Mouse (Mus musculus) testis, adult 2 months (tissue): ENCODE measurements at regions not wholly inside any gene's neighbourhood (a gene's known extent, or its start where the extent isn't known, plus 50 kb on each side); places are given as distances from the start of the nearest gene placed in this dataset.

Source experiments
- CTCF ChIP-seq: fragments of 200-500 bp; IDR thresholded peaks from 2 replicates; pipeline ENCODE4 v1.5.1; 2012; ENCODE audit warnings: low read depth, mild to moderate bottlenecking, inconsistent platforms, low read length, moderate library complexity; ENCODE audit not compliant: control insufficient read depth, insufficient read depth, insufficient replicate concordance
- POLR2A ChIP-seq: fragments of 200-500 bp; IDR thresholded peaks from 2 replicates; pipeline ENCODE4 v1.6.1; 2012; ENCODE audit warnings: low read depth, mild to moderate bottlenecking, inconsistent platforms, low read length, moderate library complexity; ENCODE audit not compliant: control insufficient read depth

DNA sequence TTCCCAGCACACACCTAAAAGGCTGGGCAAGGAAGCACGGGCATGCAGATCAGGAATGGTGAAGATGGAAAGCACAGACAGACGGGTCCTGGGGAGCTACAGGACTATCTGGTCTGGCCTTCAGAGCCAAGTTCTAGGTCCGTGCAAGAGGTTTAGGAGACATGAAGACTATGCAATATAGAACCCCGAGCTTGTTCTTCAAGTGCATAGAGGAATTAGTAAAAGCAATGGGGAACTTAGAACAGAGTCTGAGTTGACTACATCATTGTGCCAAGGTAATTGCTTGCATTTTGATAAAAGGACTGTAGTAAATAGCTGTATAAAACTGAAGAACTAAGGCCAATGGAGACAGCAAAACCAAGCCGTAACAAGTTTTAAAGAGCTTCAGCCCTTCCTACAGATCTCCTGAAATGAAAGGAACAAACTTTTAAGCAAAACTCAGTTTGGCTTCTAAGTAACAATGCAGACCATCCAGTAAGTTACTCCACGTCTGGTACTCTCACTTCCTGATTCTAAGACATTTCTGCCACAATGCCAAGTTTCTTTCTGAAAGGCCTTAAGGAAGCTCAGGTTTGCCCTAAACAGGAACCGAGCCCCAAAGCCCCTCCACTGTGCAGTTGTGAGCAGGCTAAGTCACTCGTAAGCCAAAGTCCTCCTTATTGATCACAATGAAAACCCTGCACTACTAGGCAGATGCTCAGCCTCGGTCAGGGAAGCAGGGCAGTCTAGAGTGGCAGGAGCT is 234.0 kb upstream of the Smim15 start:
- TF ChIP-seq CTCF (no peak), POLR2A (no peak)
